Mouse (Mus musculus) kidney, adult 8-10 months (tissue): ENCODE measurements around the gene Nlrc3.

Experiments
- DNase-seq, 2 experiments: peaks; one replicate each; pipeline ENCODE4 v3.0.0; 2022

The Nlrc3 gene

DNA sequence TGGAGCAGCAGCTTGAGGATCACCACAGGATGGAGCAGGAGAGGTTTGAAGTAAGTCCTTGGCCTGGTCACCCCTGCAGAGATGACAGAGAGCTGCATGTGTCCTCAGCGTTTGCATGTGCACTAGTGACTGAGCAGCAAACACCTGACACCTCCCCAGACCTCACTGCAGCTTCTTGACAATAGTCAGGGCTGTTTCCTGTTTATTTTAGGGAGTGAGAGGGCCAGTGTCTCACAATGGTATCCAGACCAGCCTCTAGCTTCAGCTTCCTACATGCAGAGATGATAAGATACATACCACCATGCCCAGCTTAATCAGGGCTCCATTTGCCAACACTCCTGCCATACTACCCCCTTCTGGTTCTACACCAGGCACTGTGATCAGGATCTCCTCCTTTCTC lies 47.9 kb downstream of the Nlrc3 start:
- no peak for DNase-seq

- no peak for DNase-seq
These were observed 52.5 kb downstream of the Nlrc3 start for GRCm38 (mm10) chr16:3923966-3924365.

- DNase-seq = no peak
These were observed 52.9 kb downstream of the Nlrc3 start for GRCm38 (mm10) chr16:3923515-3923914.

DNA sequence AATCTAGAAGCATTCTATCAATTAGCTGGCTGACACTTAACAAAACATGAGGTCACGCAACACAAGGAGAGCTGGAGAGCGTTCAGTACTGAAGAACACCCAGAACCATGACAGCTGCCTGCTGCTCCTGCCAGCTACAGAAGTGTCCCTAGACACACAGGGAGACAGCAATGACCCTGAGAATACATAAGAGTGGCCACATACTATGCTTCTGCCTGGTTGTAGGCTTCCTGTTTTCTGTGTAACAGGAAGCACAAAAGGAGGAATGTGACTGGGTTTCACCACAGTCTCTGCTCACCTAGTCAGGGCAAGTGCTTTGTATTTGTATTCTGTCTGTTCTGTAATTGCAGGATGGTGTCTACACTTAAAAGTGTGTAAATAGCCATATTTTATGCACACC lies 55.7 kb downstream of the Nlrc3 start:
- DNase-seq = no peak

- DNase-seq = no peak
These were observed 67.3 kb downstream of the Nlrc3 start for GRCm38 (mm10) chr16:3909118-3909517.

- peak; percentile 96 for DNase-seq
These were observed 67.8 kb downstream of the Nlrc3 start, which contains the start of the genes 1700037C18Rik and Cluap1 for GRCm38 (mm10) chr16:3908537-3909111. Gene 1700037C18Rik, minus strand, starts transcription at chr16:3908689. Gene Cluap1, plus strand, starts transcription at chr16:3908801.

DNA sequence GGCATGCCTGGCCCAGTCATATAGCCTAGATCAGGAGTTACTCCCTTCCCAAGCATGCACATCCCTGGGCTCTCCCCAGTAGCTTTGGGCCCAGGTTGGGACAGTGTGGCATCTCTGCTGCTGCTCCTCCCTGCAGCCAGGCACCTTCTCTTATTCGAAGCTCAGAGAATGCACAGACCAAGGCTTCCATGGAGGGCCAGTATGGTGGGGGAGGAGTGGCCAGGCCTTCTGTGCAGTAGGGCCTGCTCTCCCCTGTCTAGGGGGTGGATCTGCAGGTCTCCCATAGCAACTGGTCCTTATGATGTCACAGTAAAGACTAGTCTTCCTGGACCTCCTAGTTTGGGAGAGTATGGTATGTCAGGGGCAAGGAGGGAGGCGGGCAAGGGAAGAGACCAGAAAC lies 69.0 kb downstream of the Nlrc3 start:
- DNase-seq = no peak

- no peak for DNase-seq
These were observed 79.9 kb downstream of the Nlrc3 start for GRCm38 (mm10) chr16:3896553-3896952.

DNA sequence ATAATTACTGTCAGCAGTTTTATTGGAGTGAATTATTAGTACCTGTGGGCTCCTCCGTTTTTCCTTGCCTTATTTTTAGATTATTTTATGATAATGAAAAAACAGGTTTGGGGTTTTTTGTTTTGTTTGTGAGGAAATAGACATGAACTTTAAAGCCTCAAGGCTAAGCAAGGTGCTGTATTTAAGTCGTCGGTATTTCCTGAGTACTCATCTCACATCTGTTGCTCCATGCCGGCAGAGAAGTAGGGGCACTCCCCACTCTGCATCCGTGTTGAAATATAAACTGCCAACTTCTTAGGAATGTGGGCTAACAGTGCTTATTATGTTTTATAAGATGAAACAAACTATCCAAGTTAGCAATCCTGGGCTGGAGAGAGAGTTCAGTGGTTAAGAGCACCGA lies 80.4 kb downstream of the Nlrc3 start:
- DNase-seq = no peak

- peak; percentile 16 to 32 for DNase-seq
These were observed 81.1 kb downstream of the Nlrc3 start for GRCm38 (mm10) chr16:3895173-3895792.
